Mouse (Mus musculus) spleen, embryonic (tissue): ENCODE data around the gene Mindy1.
"Not testable (repeated sequence)": the region's sequence is repeated elsewhere in the genome, so short reads cannot be mapped to it uniquely, and the experiment has no call there.

ENCODE experiments used
- CTCF ChIA-PET: fragments of 350-600 bp; sonication (Branson Sonifier 250); formaldehyde crosslinking; loops from one replicate; lab custom pipeline; 2022; lab: Charles Lee

The Mindy1 gene

GRCm38 (mm10) chr3:95318548-95318947 lies 37.4 kb downstream of the Mindy1 start:
- CTCF ChIA-PET: interaction anchor here (0.5 kb wide), 1 partner anchor 111 kb away, joined by 7 read pairs; no protein-coding TSS in a partner anchor

- CTCF ChIA-PET: no interaction called here
Observed at GRCm38 (mm10) chr3:95319110-95319509, 38.0 kb downstream of the Mindy1 start.

GRCm38 (mm10) chr3:95319701-95320625 lies 38.8 kb downstream of the Mindy1 start:
- CTCF ChIA-PET: interaction anchor here (0.6 kb wide), 1 partner anchor 119 kb away, joined by 3 read pairs; no protein-coding TSS in a partner anchor

- CTCF ChIA-PET: no interaction called here
Observed at GRCm38 (mm10) chr3:95323429-95323828, 42.3 kb downstream of the Mindy1 start.

GRCm38 (mm10) chr3:95324454-95325144 lies 43.5 kb downstream of the Mindy1 start:
- CTCF ChIA-PET: no interaction called here

GRCm38 (mm10) chr3:95328803-95329404 lies 47.8 kb downstream of the Mindy1 start:
- CTCF ChIA-PET: interaction anchor here (0.7 kb wide), 1 partner anchor 95 kb away, joined by 4 read pairs; no protein-coding TSS in a partner anchor

- CTCF ChIA-PET: no interaction called here
Observed at GRCm38 (mm10) chr3:95331528-95331927, 50.4 kb downstream of the Mindy1 start.

- CTCF ChIA-PET: no interaction called here
Observed at GRCm38 (mm10) chr3:95337345-95337744, 56.2 kb downstream of the Mindy1 start.

- CTCF ChIA-PET: no interaction called here
Observed at GRCm38 (mm10) chr3:95338251-95338650, 57.1 kb downstream of the Mindy1 start.

- CTCF ChIA-PET: not testable (repeated sequence)
Observed at GRCm38 (mm10) chr3:95343356-95344000, 62.3 kb downstream of the Mindy1 start.
